Mouse (Mus musculus) hindbrain, embryonic 13.5 days (tissue): ENCODE measurements around the gene Naip5. TPM values are rescaled to one million over a fixed set of nuclear protein-coding genes. Genes with fewer than 3 reads are reported as not detected.
"Not testable (repeated sequence)": the region's sequence is repeated elsewhere in the genome, so short reads cannot be mapped to it uniquely, and the experiment has no call there.

ENCODE experiments used
- ATAC-seq: fragments of 200-750 bp; cut with Nextera tagmentation; 2 replicates; pipeline ENCODE4 v1.8.0; 2017; ENCODE audit warnings: moderate TSS enrichment; ENCODE audit not compliant: low FRiP score
- H3K27ac ChIP-seq: fragments of 300-500 bp; sonication (generic); 2 replicates; pipeline ENCODE4 v1.5.1; 2015; ENCODE audit warnings: inconsistent platforms, mild to moderate bottlenecking, moderate library complexity
- H3K27me3 ChIP-seq: fragments of 300-500 bp; sonication (generic); 2 replicates; pipeline ENCODE4 v1.6.1; 2015; ENCODE audit warnings: mild to moderate bottlenecking, inconsistent platforms
- H3K36me3 ChIP-seq: fragments of 300-500 bp; sonication (generic); 2 replicates; pipeline ENCODE4 v1.6.1; 2015; ENCODE audit warnings: mild to moderate bottlenecking, inconsistent platforms
- H3K4me1 ChIP-seq: fragments of 300-500 bp; sonication (generic); replicated peaks from 2 replicates; pipeline ENCODE4 v1.6.1; 2015; ENCODE audit warnings: inconsistent platforms
- H3K4me2 ChIP-seq: fragments of 300-500 bp; sonication (generic); 2 replicates; pipeline ENCODE4 v1.6.1; 2015; ENCODE audit warnings: inconsistent platforms, mild to moderate bottlenecking, moderate library complexity
- H3K4me3 ChIP-seq: fragments of 300-500 bp; sonication (generic); 2 replicates; pipeline ENCODE4 v1.5.1; 2015; ENCODE audit warnings: mild to moderate bottlenecking, inconsistent platforms
- H3K9ac ChIP-seq: fragments of 300-500 bp; sonication (generic); 2 replicates; pipeline ENCODE4 v1.6.1; 2015; ENCODE audit warnings: mild to moderate bottlenecking, inconsistent platforms
- H3K9me3 ChIP-seq: fragments of 300-500 bp; sonication (generic); 2 replicates; pipeline ENCODE4 v1.6.1; 2016; ENCODE audit warnings: inconsistent platforms
- WGBS: fragments of 180-500 bp; shearing (Covaris S2); methylation state at CpG from one replicate; pipeline ENCODE4 v1.1.7; 2015; 5-methylcytosine and 5-hydroxymethylcytosine counted together
- polyA plus RNA-seq: library from polyadenylated mRNA; unstranded; fragments of >200 nt; fragmentation: Nextera tagmentation; extraction: Ambion mirVana; gene quantifications from 2 replicates; pipeline ENCODE4 v1.2.1, GENCODE M21; 2015

Naip5 gene
- polyA plus RNA-seq, 1 experiment from 2014 or later: 0.17 TPM

DNA sequence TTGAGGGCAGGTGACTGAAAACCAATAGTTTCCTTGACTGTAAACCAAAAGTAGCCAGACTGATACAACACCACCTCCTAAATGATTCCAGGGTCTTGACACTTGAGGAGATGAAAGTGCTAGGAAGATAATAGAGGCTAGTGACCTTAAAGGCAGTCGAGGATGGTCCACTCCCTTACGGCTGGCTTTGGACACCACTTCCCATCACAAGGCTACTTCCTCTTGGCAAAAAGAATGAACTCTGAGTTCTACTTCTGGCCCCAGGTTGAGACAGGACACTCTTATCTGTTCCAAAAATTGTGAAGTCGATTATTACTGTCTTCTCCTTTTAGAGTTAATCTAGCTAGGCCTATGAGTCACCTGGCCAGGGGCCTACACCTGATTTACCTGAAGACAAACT is 50.7 kb downstream of the Naip5 start:
- no peaks in the 10 kb centered on the region for H3K9me3 ChIP-seq
- ATAC-seq: no peak
- H3K9ac ChIP-seq: no peak overlapping the region
- 90% methylated on average over 3 of the region's 3 CpGs for WGBS
- no peaks in the 10 kb centered on the region for H3K36me3 ChIP-seq
- no peaks in the 10 kb centered on the region for H3K4me1 ChIP-seq
- H3K27me3 ChIP-seq: no peaks in the 10 kb centered on the region
- no peak overlapping the region for H3K4me2 ChIP-seq
- H3K4me3 ChIP-seq: no peak overlapping the region
- no peak overlapping the region for H3K27ac ChIP-seq

DNA sequence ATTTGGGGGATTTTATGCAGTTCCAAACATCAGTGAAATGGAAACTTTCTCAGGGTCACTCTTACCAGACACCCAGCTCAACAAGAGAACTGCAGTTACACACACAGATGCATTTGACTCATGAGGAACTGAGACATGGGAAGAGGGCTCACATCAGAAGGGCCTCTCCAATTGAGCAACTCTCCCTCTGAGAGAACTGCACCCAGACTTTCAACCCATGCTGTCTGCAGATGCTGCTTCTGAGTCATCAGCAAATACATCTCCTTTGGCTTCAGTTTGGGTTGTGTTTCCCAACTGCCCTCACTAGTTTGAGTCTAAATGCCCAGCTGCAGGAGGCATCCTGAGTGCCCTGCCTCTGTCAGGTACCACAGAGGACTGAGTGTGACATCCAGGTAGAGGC is 63.0 kb downstream of the Naip5 start:
- not testable (repeated sequence) for H3K4me1 ChIP-seq, ATAC-seq, H3K36me3 ChIP-seq, H3K4me2 ChIP-seq, H3K27ac ChIP-seq, H3K9ac ChIP-seq, H3K4me3 ChIP-seq, H3K9me3 ChIP-seq, H3K27me3 ChIP-seq

DNA sequence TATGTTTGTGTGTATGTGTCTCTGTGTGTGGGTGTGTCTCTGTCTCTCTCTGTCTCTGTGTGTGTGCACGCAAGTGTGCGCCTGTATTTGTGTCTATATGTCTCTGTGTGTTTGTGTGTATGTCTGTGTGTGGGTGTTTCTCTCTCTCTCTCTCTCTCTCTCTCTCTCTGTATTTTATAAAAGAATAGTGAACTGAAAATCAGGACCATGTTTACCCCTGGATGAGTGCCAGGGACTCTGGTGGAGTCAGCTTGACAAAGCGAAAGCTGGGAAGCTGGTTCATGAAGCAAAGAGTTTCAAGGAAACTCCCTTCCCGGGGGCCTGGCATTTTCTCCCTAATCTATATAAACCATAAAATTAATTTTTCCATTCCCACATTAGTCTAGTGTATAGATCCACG is 71.8 kb downstream of the Naip5 start:
- not testable (repeated sequence) for H3K9me3 ChIP-seq, ATAC-seq

DNA sequence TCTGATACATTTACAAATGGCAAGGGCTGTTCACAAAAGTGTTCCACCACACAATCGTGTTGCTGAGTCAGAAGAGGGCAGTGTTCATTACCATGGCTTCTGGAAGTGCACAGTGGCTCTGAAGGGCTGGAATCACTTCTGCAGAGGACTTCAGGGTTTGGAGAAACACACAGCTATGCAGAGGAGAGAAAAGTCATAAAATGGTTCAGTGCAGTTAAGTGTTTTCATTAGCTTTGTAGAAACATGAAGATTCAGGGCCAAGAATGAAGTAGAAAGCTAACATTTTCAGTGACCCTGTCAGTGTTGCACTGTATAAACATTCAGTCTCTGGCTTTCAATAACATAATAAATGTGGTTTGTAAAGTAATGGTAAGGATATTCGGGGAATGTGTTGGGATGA is 79.7 kb downstream of the Naip5 start:
- not testable (repeated sequence) for H3K4me3 ChIP-seq, H3K4me1 ChIP-seq, H3K9ac ChIP-seq, H3K9me3 ChIP-seq, H3K27me3 ChIP-seq, H3K27ac ChIP-seq, ATAC-seq, H3K36me3 ChIP-seq, H3K4me2 ChIP-seq
- WGBS: 74% methylated on average over 2 of the region's 2 CpGs

More for the DNA sequence above, 71.8 kb downstream of the Naip5 start:
- 90% methylated on average over 3 of the region's 5 CpGs for WGBS
- not testable (repeated sequence) for H3K4me1 ChIP-seq, H3K27ac ChIP-seq, H3K27me3 ChIP-seq, H3K4me3 ChIP-seq, H3K4me2 ChIP-seq, H3K36me3 ChIP-seq, H3K9ac ChIP-seq

DNA sequence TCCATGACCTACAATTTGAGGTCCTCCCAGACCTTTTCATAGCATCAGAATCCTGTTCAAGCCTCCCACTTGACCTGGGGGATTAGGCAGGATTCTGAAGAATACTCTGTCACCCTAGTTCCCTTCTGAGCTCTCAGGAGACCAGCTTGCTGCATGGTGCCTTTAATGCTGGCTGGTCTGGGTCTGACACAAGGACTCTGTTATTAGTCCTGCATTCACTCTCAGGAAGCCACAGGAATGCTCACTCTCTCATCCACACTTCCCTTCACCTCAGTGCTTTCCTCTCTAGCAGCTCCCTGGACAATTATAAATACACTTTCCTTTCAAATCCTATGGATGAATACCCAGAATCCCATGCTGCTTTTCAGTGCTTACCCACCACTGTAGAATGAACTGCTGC is 83.7 kb downstream of the Naip5 start:
- not testable (repeated sequence) for H3K36me3 ChIP-seq, H3K9me3 ChIP-seq, H3K27ac ChIP-seq, H3K4me1 ChIP-seq, H3K4me3 ChIP-seq, H3K4me2 ChIP-seq, H3K27me3 ChIP-seq, ATAC-seq, H3K9ac ChIP-seq

Other genes with a start within 250 kb of the Naip5 start
- gene Mccc2, start 230.7 kb downstream of the Naip5 start, polyA plus RNA-seq: 32.5 and 34.2 TPM in 2 replicates
- 22.5 and 27.0 TPM in 2 replicates for gene Bdp1, start 142.3 kb downstream of the Naip5 start, polyA plus RNA-seq
- 464 and 478 TPM in 2 replicates for gene Serf1, start 138.3 kb downstream of the Naip5 start, polyA plus RNA-seq
- gene Smn1, start 121.5 kb downstream of the Naip5 start, polyA plus RNA-seq: 47.1 and 51.6 TPM in 2 replicates
- 0.22 and 0.26 TPM in 2 replicates for gene Naip2, start 44.2 kb downstream of the Naip5 start, polyA plus RNA-seq
- 0.12 and 0.13 TPM in 2 replicates for gene Naip6, start 71.4 kb upstream of the Naip5 start, polyA plus RNA-seq
- 0.04 and 0.13 TPM in 2 replicates for gene Naip1, start 206.5 kb upstream of the Naip5 start, polyA plus RNA-seq
- 73.2 and 79.5 TPM in 2 replicates for gene Gtf2h2, start 246.3 kb upstream of the Naip5 start, polyA plus RNA-seq